In genomic region chr11:52332421-52333118, GRCm38 (mm10) we compare ENCODE assay signal across 7 mouse cellular contexts. TPM values are rescaled to one million over a fixed set of nuclear protein-coding genes. Genes with fewer than 3 reads are reported as not detected.
DNase-seq lines count a peak whose midpoint lies in the region; ATAC-seq lines count a peak whose summit lies in the region.

No protein-coding gene starts in this region.

- no peak overlapping the region for H3K4me2 ChIP-seq in heart, embryonic 11.5 days

- H3K9ac ChIP-seq in heart, embryonic 11.5 days (ENCODE audit: low read depth, low read length), result no peak overlapping the region

- H3K27ac ChIP-seq in forebrain, embryonic 10.5 days, result peak overlapping the region; percentile 1
- H3K27ac ChIP-seq in heart, embryonic 11.5 days (ENCODE audit: low read depth, low read length), result no peak overlapping the region

- peak; percentile 60 for DNase-seq in thymus, postnatal 14 days
- no peak for DNase-seq in thymus, postnatal 0 days (ENCODE audit: low spot score)
- DNase-seq in forebrain, embryonic 10.5 days (ENCODE audit: extremely low spot score, low spot score), result peak; percentile 44
- DNase-seq in kidney, postnatal 14 days, result peak; percentile 72
- DNase-seq in spleen, postnatal 14 days (ENCODE audit: low spot score in 2 of 2), result no peak
- no peak for DNase-seq in heart, adult 9 months (ENCODE audit: low spot score in 2 of 2)

- H3K27me3 ChIP-seq in forebrain, embryonic 10.5 days (ENCODE audit: poor library complexity, severe bottlenecking), result no peaks in the 10 kb centered on the region
- no peaks in the 10 kb centered on the region for H3K27me3 ChIP-seq in heart, embryonic 11.5 days (ENCODE audit: control insufficient read depth, insufficient read depth, low read length)

- no peak for ATAC-seq in heart, embryonic 11.5 days (replicated peaks; ENCODE audit: insufficient number of reproducible peaks, low FRiP score, low TSS enrichment)

- H3K9me3 ChIP-seq in forebrain, embryonic 10.5 days, result no peaks in the 10 kb centered on the region
- no peaks in the 10 kb centered on the region for H3K9me3 ChIP-seq in heart, embryonic 11.5 days (replicated peaks; ENCODE audit: control insufficient read depth, low read length)

- WGBS in forebrain, embryonic 10.5 days, result 50% methylated on average over 16 of the region's 16 CpGs
- WGBS in heart, embryonic 11.5 days (ENCODE audit: insufficient replicate concordance), result 45% methylated on average over 16 of the region's 16 CpGs

- H3K4me1 ChIP-seq in forebrain, embryonic 10.5 days, result peaks cover 20% of the 10 kb centered on the region
- H3K4me1 ChIP-seq in heart, embryonic 11.5 days (ENCODE audit: control insufficient read depth, insufficient read depth, low read length), result no peaks in the 10 kb centered on the region; the same call in 1 of the 2 replicates

- H3K4me3 ChIP-seq in forebrain, embryonic 10.5 days, result no peak overlapping the region
- no peak overlapping the region for H3K4me3 ChIP-seq in heart, embryonic 11.5 days (ENCODE audit: low read depth, low read length)

- H3K36me3 ChIP-seq in forebrain, embryonic 10.5 days (replicated peaks), result no peaks in the 10 kb centered on the region
- H3K36me3 ChIP-seq in heart, embryonic 11.5 days (ENCODE audit: control insufficient read depth, insufficient read depth, low read length), result no peaks in the 10 kb centered on the region

RNA-seq across cellular contexts. Expression of gene Vdac1, which starts 28.1 kb away (rescaled TPM):
- polyA plus RNA-seq in thymus, postnatal 0 days (2015; fragmentation: Nextera tagmentation; extraction: Ambion mirVana), result 226 and 233 TPM in 2 replicates
- polyA plus RNA-seq in forebrain, embryonic 10.5 days (2016; fragmentation: Nextera tagmentation; extraction: Ambion mirVana), result 214 and 224 TPM in 2 replicates
- 346 and 407 TPM in 2 replicates for polyA plus RNA-seq in heart, embryonic 11.5 days (2014; fragmentation: Nextera tagmentation; extraction: Ambion mirVana)

RNA-seq across cellular contexts. Expression of gene Tcf7, which starts 49.8 kb away (rescaled TPM):
- polyA plus RNA-seq in thymus, postnatal 0 days (2015; fragmentation: Nextera tagmentation; extraction: Ambion mirVana), result 1,084 and 1,272 TPM in 2 replicates
- polyA plus RNA-seq in forebrain, embryonic 10.5 days (2016; fragmentation: Nextera tagmentation; extraction: Ambion mirVana), result 8.1 and 8.8 TPM in 2 replicates
- polyA plus RNA-seq in heart, embryonic 11.5 days (2014; fragmentation: Nextera tagmentation; extraction: Ambion mirVana), result 5.3 and 5.5 TPM in 2 replicates

Comparison
In these comparisons a context has a peak if more than half of its experiments do, and no peak if none do; other contexts are left out.
1. DNase-seq: peak in thymus, postnatal 14 days (single experiment), forebrain, embryonic 10.5 days (single experiment) and kidney, postnatal 14 days (single experiment); none in thymus, postnatal 0 days (single experiment), spleen, postnatal 14 days (0 of 2) and heart, adult 9 months (0 of 2).
2. RNA of gene Tcf7, which starts 49.8 kb away (polyA plus RNA-seq): 1,084 to 1,272 TPM in thymus, postnatal 0 days; 8.1 to 8.8 TPM in forebrain, embryonic 10.5 days and 5.3 to 5.5 TPM in heart, embryonic 11.5 days; every median in the first group is over 100 times any median in the second.